8 mouse cellular contexts compared by ENCODE assay signal in genomic region chr4:155151221-155151788, GRCm38 (mm10).
A peak's percentile ranks its signal among the peaks of the same experiment; 100 is the strongest.
DNase-seq lines count a peak whose midpoint lies in the region; ATAC-seq and TF ChIP-seq lines count a peak whose summit lies in the region.

No protein-coding gene starts in this region.

- no peak for TF ChIP-seq EP300 in MEL (IDR thresholded peaks at IDR 0.05; ENCODE audit: low read depth in 1 of 2, low read length in 2 of 2)

- intact Hi-C loops in heart, postnatal 14 days (cut with DNase I) = no loop called here

- ATAC-seq in heart, embryonic 12.5 days (ENCODE audit: insufficient number of reproducible peaks, low FRiP score) = no peak; the same call in 1 of the 2 replicates
- peak; percentile 11; the same call in 1 of the 2 replicates for ATAC-seq in hindbrain, embryonic 11.5 days (ENCODE audit: low FRiP score)
- peak; percentile 38 for ATAC-seq in megakaryocyte progenitor cell, adult 5-6 weeks (replicated peaks; ENCODE audit: poor library complexity)

- H3K9ac ChIP-seq in heart, embryonic 12.5 days = peak overlapping the region; percentile 85
- H3K9ac ChIP-seq in MEL (ENCODE audit: control insufficient read depth, low read depth, low read length, poor library complexity, severe bottlenecking) = peak overlapping the region; percentile 83
- H3K9ac ChIP-seq in hindbrain, embryonic 11.5 days (ENCODE audit: low read depth, low read length) = peak overlapping the region; percentile 66; the same call in 1 of the 2 replicates

- TF ChIP-seq CTCF in MEL (IDR thresholded peaks at IDR 0.05 in 2 of 3, conservative IDR thresholded peaks at IDR 0.05 in 1 of 3; ENCODE audit: control insufficient read depth in 1 of 3, insufficient read depth in 1 of 3, low read depth in 2 of 3, low read length in 3 of 3, poor library complexity in 1 of 3, severe bottlenecking in 1 of 3) = no peak

- WGBS in heart, embryonic 12.5 days = 39% methylated on average over 12 of the region's 12 CpGs
- 46% methylated on average over 12 of the region's 12 CpGs for WGBS in hindbrain, embryonic 11.5 days

- peaks cover 58% of the 10 kb centered on the region for H3K4me1 ChIP-seq in heart, embryonic 12.5 days (replicated peaks)
- peaks cover 13 to 24% of the 10 kb centered on the region in 2 experiments for H3K4me1 ChIP-seq in MEL (ENCODE audit: control insufficient read depth in 1 of 2, insufficient read depth in 2 of 2, low read length in 2 of 2)
- peaks cover 9% of the 10 kb centered on the region; the same call in 1 of the 2 replicates for H3K4me1 ChIP-seq in hindbrain, embryonic 11.5 days (replicated peaks; ENCODE audit: control insufficient read depth, insufficient read depth, low read length)

- peaks cover 32% of the 10 kb centered on the region for H3K36me3 ChIP-seq in heart, embryonic 12.5 days
- H3K36me3 ChIP-seq in MEL (ENCODE audit: control insufficient read depth in 1 of 2, insufficient read depth in 2 of 2, low read length in 2 of 2) = peaks cover 0 to 5% of the 10 kb centered on the region in 2 experiments; a peak in 2 of 4 replicates
- no peaks in the 10 kb centered on the region for H3K36me3 ChIP-seq in hindbrain, embryonic 11.5 days (ENCODE audit: control insufficient read depth, insufficient read depth, low read length)

- H3K27me3 ChIP-seq in heart, embryonic 12.5 days (replicated peaks) = no peaks in the 10 kb centered on the region
- H3K27me3 ChIP-seq in MEL (ENCODE audit: control insufficient read depth in 1 of 2, insufficient read depth in 2 of 2, low read length in 2 of 2) = no peaks in the 10 kb centered on the region
- H3K27me3 ChIP-seq in hindbrain, embryonic 11.5 days (ENCODE audit: control insufficient read depth, insufficient read depth, low read length) = no peaks in the 10 kb centered on the region

- no peak for TF ChIP-seq POLR2A in MEL (IDR thresholded peaks at IDR 0.05; ENCODE audit: control insufficient read depth in 1 of 2, insufficient read depth in 1 of 2, low read depth in 1 of 2, low read length in 2 of 2, poor library complexity in 1 of 2)

- H3K79me2 ChIP-seq in MEL (ENCODE audit: control insufficient read depth, insufficient read depth, low read length, poor library complexity) = peaks cover 5% of the 10 kb centered on the region; the same call in 1 of the 2 replicates

- peak overlapping the region; percentile 57 for H3K4me3 ChIP-seq in heart, embryonic 12.5 days
- peak overlapping the region; percentile 59 to 72 for H3K4me3 ChIP-seq in MEL (ENCODE audit: control insufficient read depth in 1 of 2, insufficient read depth in 1 of 2, low read depth in 2 of 2, low read length in 2 of 2)
- peak overlapping the region; percentile 19 for H3K4me3 ChIP-seq in hindbrain, embryonic 11.5 days (ENCODE audit: low read depth, low read length)

- no peak for TF ChIP-seq RAD21 in MEL (IDR thresholded peaks at IDR 0.05; ENCODE audit: low read depth, low read length)

- no peaks in the 10 kb centered on the region for H3K9me3 ChIP-seq in heart, embryonic 12.5 days (replicated peaks)
- no peaks in the 10 kb centered on the region for H3K9me3 ChIP-seq in MEL (replicated peaks; ENCODE audit: insufficient read depth, low read length)
- no peaks in the 10 kb centered on the region for H3K9me3 ChIP-seq in hindbrain, embryonic 11.5 days (ENCODE audit: control insufficient read depth, low read length)

- peak overlapping the region; percentile 93 for H3K4me2 ChIP-seq in heart, embryonic 12.5 days
- peak overlapping the region; percentile 71 for H3K4me2 ChIP-seq in hindbrain, embryonic 11.5 days (replicated peaks; ENCODE audit: low read depth, low read length)

- H3K27ac ChIP-seq in heart, embryonic 12.5 days (ENCODE audit: poor library complexity, severe bottlenecking) = peak overlapping the region; percentile 82
- H3K27ac ChIP-seq in MEL (ENCODE audit: control insufficient read depth, low read depth, low read length) = no peak overlapping the region
- no peak overlapping the region for H3K27ac ChIP-seq in hindbrain, embryonic 11.5 days (ENCODE audit: low read depth, low read length)

- DNase-seq in heart, postnatal 14 days = no peak
- peak; percentile 31 for DNase-seq in MEL (ENCODE audit: low read depth, low spot score)
- no peak for DNase-seq in hindbrain, embryonic 11.5 days (ENCODE audit: low spot score)
- DNase-seq in adrenal gland, adult 8-10 months = no peak
- no peak for DNase-seq in spleen, postnatal 4 days (ENCODE audit: low spot score in 2 of 2)
- DNase-seq in c-Kit-positive CD71-positive TER-119-positive erythroid progenitor cells, embryonic 14.5 days (ENCODE audit: low spot score) = no peak

TF ChIP-seq in MEL, 35 proteins besides CTCF, POLR2A, EP300 and RAD21:
- TF ChIP-seq TCF12 (IDR thresholded peaks at IDR 0.05; ENCODE audit: low read depth, low read length) (no peak), MXI1 (IDR thresholded peaks at IDR 0.05; ENCODE audit: low read depth, low read length) (no peak), SIN3A (IDR thresholded peaks at IDR 0.05; ENCODE audit: low read length) (no peak), ZNF384 (IDR thresholded peaks at IDR 0.05; ENCODE audit: low read depth, low read length) (no peak), NRF1 (IDR thresholded peaks at IDR 0.05; ENCODE audit: insufficient read depth, low read depth, low read length, poor library complexity, severe bottlenecking) (no peak), CHD2 (IDR thresholded peaks at IDR 0.05; ENCODE audit: low read length) (no peak), ZKSCAN1 (IDR thresholded peaks at IDR 0.05; ENCODE audit: low read depth, low read length) (no peak), ZMIZ1 (IDR thresholded peaks at IDR 0.05; ENCODE audit: low read depth, low read length) (no peak), MAX (IDR thresholded peaks at IDR 0.05; ENCODE audit: low read length) (no peak), ETS1 (IDR thresholded peaks at IDR 0.05; ENCODE audit: low read depth, low read length) (no peak), RCOR1 (IDR thresholded peaks at IDR 0.05; ENCODE audit: low read depth, low read length) (no peak)
